Mouse (Mus musculus): ENCODE measurements at regions not wholly inside any gene's neighbourhood (a gene's known extent, or its start where the extent isn't known, plus 50 kb on each side); places are given as distances from the start of the nearest gene placed in this dataset.

DNA sequence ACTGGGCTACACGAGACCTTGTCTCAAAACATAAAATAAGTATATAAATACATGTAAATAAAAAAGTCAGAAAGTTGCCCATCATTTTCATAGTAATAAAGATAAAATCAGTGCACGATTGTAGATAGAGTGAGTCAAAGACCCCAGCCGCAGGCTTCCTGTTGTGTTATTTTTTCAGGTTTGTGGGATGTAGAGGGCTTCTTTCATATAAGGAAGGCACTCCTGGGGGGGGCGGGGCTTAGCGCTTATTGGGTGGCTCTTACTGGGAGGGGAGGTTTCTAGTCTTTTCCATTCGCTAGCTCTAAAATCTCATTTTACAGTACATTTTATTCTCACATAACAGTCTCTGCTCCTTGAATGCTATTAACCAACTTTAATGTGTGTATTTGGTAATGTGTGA, 198.8 kb upstream of the Cxcr4 start:
- TF ChIP-seq POLR2A (IDR thresholded peaks at IDR 0.05; ENCODE audit: extremely low read depth, insufficient read depth, low read length) (no peak), CTCF (IDR thresholded peaks at IDR 0.05; ENCODE audit: extremely low read depth, insufficient read depth, low read length) (no peak)
